Mouse (Mus musculus) urinary bladder, postnatal 14 days (tissue): Measurements from ENCODE around the gene Tlr5.
A peak's percentile ranks its signal among the peaks of the same experiment; 100 is the strongest.

Source experiments
- DNase-seq: peaks from one replicate; pipeline ENCODE4 v3.0.0; 2021; ENCODE audit warnings: low spot score

Tlr5 gene

DNA sequence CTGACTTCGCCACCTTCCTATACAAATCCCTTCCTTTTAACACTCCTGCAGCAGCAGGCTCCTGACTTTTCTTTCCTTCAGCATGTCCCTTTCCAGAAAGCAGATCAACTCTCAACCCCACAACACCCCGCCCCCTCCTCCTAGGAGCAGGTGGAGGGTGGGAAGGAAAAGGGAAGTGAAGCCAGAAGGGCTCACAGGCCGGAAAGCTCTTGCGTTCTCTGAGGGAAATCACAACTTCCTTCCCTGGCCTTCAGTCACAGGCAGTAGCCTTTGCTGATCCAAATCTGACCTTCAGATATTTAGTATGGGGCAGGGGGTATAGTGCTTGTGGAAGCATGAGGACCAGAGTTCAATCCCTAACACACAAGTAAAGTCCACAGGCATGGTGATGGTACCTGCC is 921 bp upstream of the Tlr5 start:
- DNase-seq, result no peak

DNA sequence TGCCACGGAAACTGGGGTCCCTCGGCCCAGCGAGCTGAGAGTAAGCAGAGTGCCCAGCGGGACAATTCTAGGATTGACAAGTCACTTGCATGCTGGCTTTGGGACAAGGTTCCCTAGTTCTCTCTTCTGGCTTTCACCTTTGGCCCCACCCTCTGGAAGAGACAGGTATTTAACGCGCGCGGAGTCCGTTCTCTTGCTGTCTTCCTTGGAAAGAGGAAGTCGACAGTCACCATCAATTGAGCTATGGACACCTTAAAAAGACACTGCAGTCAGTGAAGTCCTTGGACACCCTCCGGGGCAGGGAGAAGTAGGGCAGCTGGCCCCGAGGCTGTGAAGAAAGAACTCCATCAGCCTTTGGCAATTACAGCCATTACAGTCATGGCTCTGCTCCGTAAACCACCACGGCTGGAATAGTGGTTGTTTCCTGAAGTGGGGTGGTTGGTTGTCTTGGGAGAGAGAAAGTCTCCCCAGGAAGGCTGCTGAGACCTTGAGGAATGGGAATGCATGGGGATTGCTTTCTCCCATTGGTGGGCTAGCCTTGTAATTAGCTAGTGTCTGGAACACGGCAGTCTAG is 546 bp downstream of the Tlr5 start:
- no peak for DNase-seq

DNA sequence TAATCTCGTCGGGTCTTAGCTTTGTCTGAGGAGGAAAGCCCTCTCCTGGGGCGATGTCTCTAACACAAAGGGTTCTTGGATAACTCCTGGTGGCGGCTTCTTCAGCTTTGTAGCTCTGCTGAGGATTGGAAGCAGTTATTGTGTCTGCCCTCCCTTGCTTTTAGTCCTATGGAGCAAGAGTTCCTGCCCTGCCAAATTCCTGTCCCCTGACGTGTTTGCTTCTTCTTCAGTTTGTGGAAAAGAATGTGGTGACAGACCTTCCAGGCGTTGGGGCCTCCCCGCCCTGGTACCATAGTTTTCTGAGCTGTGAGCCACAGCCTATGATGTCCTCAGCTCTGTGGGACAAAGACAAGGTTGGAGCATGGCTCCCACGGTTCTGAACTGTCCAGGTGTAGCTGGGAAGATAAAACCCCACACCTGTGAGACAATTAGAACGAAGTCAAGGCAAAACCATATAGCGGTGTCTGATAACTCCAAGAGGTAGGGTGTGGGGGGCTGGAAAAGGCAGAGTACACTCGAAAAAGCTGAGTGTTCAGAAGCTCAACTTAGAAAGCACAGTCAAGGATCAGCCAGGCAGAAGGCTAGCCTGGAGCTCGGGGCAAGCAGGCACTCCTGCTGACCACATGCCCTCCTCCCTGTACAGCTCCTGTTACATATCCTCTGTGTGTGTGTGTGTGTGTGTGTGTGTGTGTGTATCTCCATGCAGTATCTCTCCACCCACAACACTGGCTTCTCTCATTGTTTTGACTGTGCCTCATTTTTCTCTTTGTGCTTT is 1.8 kb downstream of the Tlr5 start:
- DNase-seq, result peak; percentile 47

GRCm38 (mm10) chr1:182957001-182957757 is 2.6 kb downstream of the Tlr5 start:
- peak; percentile 41 for DNase-seq

GRCm38 (mm10) chr1:182957826-182958544 is 3.4 kb downstream of the Tlr5 start:
- no peak for DNase-seq

DNA sequence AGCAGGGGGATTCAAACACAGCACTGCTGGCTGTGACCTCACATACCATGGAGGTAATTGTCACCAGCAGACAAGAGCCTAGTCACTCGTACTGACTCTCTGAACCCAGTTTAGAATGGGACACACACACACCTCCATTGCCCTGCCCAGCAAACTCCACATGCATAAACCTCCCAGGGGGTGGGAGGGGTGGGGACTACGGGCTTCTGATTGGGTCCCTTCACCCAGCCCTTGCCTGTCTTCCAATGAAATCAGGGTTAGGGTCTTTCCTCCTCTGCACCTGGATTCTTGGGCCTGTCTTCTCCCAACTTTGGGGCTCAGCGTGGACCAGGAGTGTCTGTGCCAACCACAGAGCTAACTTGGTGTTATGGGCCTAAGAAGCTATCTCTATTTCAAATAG is 4.2 kb downstream of the Tlr5 start:
- DNase-seq, result no peak

DNA sequence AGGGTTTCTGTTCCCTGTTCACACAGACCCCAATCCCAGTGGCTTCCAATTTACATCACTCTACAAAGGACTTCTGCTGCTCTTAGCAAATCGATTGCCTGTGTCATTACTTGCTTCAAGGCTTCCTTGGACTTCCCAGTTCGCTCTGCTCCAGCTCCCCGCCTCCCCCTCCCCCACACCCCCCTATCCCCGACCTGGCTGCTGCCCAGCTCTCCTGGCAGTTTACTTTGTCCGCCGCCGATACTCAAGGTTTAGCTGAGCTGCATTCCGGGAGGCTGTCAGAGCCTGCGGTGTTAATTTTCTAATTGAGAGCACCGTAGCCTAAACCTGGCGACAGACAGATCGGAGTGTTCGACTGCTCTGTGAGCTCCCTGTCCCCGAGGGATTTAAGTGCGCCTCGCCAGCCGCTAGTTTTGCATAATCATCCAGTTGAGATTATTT is 4.7 kb downstream of the Tlr5 start:
- peak; percentile 40 for DNase-seq

DNA sequence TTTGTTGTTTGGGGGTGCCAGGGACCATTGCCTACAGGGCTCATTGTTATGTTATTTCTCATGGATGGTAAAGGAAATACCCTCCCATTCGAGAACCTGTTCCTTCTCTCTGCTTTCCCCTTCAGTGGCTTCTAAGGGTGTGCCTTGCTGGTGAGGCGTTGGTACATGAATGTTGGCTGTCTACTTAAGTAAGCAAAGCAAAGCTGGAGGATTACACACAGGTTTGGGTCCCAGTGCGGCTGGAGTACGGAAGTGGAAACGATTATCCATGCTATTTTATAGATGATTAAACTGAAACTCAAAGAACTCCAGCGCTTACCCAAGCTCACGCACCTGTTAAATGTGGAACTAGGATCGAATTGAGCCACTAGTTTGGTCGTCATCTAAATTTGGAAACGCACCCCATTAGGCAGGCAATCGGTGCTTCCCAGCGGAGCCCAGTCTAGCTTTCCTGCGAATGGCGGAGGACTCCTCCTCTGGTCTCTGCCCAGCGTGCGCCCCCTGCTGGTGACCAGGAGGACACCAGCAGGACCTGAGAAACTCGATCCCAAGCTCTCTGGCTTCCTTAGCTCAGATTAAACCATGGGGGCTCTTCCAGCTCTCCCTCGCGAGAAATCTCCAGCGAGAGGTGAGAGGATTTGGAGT is 5.3 kb downstream of the Tlr5 start:
- peak; percentile 87 for DNase-seq

GRCm38 (mm10) chr1:182961076-182961475 is 6.5 kb downstream of the Tlr5 start:
- DNase-seq, result no peak

GRCm38 (mm10) chr1:182963329-182963728 is 8.7 kb downstream of the Tlr5 start:
- no peak for DNase-seq

- no peak for DNase-seq
Measured at GRCm38 (mm10) chr1:182964855-182965466, 10.4 kb downstream of the Tlr5 start.

DNA sequence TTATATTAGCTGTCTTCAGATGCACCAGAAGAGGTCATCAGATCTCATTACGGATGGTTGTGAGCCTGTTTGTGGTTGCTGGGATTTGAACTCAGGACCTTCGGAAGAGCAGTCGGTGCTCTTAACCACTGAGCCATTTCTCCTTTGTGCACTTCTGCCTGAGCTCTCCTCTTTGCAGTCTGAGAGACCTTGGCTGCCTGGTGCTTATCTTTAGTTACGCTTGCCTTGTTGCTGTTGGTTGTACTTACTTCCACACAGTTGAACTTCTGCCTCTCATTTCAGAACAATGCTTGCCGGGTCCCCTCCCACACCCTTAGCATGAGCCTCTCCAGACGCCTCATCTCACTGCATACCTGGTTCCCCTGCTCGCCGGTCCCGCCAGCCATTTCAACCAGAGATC is 14.1 kb downstream of the Tlr5 start:
- no peak for DNase-seq

- no peak for DNase-seq
Measured at GRCm38 (mm10) chr1:182972240-182972639, 17.7 kb downstream of the Tlr5 start.

DNA sequence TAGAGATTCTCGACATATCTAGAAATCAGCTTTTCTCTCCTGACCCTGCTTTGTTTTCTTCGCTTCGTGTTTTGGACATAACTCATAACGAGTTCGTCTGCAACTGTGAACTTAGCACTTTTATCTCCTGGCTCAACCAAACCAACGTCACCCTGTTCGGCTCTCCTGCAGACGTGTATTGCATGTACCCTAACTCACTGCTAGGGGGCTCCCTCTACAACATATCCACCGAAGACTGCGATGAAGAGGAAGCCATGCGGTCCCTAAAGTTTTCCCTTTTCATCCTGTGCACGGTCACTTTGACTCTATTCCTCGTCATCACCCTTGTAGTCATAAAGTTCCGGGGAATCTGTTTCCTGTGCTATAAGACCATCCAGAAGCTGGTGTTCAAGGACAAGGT is 20.2 kb downstream of the Tlr5 start:
- DNase-seq, result no peak

GRCm38 (mm10) chr1:182980702-182981101 is 26.1 kb downstream of the Tlr5 start:
- DNase-seq, result no peak

DNA sequence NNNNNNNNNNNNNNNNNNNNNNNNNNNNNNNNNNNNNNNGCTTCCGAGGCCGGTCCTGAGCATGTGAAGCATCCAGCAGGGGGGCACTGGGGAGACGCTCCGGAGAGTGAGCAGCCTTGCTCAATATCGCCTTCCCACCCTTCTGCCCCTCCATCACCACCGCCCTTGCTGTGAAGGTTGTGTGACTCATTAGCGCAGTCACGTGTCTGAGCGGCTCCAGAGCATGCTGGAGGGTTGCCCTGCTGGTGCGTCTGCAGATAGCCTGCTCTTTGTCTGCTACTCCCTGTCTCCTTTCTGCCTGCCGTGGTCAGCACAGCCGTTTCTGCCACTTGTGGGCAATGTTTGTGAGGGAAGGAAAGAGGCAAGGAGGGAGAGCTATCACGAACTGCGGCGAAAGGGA is 28.4 kb downstream of the Tlr5 start:
- peak; percentile 93 for DNase-seq

DNA sequence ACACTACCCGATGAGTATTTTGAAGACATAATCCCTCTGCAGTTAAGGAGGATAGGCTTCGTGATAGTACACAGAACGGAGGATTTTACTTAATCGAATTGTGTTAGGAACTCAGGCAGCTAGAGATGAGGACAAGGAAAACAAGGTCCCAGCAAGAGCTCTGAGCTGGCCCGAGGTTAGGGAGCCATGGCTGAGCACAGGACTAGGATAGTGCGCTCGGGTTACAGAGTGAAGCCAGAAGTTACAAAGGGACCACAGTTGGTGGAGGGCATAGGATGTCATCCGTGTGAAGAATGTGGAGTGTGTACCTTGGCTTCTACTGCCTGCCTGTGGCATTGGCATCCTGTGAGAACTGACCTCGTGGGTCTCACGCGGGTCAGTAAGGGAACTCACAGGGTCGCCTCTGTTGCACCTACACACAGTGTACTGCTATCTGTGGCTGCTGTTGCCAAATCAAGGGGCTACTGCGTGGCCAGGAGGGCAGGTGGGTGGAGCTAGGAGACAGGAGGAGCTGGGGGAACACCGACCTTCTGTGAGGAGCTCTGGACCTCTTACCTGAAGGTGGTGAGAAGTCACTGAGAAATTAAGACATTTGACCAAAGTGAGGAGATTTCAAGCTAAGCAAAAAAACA is 29.0 kb downstream of the Tlr5 start:
- no peak for DNase-seq

GRCm38 (mm10) chr1:182986243-182986642 is 31.7 kb downstream of the Tlr5 start:
- DNase-seq, result no peak

DNA sequence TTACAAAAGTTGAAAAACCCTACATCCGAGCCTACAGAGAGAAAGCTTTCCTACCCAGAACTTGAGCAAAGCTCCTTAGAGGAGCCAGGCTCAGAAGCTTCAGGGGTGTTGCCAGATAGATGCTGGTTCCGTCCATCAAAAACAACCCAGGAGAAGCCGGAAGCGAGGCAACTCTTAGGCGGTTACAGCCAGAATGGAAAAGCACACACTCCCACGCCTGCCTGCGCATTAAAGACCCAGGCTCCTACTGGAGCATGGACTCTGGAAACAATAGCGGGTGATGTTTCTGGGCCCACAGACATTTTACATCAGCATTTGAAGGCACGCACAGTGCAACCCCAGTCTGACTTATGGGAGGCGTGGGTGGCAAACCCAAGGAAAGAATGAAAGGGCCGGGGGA is 32.2 kb downstream of the Tlr5 start:
- no peak for DNase-seq

DNA sequence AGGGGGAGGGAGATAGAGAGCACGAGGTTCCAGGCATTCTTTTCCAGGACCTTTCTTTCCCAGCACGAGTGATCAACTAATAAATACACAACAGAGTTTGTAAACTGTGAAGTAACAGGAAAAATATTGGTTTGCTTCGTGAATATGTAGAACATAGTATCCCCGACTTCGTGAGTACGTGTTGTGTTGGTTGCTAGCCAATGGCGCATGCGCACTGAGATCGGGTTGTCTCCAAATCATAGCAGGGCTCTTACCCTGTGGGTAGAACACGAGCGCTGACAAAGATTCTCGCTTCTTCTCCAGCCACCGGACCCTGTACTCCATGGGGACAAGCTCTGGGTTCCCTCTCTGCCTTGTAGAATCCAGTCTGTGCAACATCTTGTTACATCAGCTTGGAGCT is 33.2 kb downstream of the Tlr5 start:
- no peak for DNase-seq

- DNase-seq, result no peak
Measured at GRCm38 (mm10) chr1:182988646-182989045, 34.1 kb downstream of the Tlr5 start.
